Mouse (Mus musculus): ENCODE data around the gene Chsy1. TPM values are rescaled to one million over a fixed set of nuclear protein-coding genes. Genes with fewer than 3 reads are reported as not detected.

Chsy1 gene
- polyA plus RNA-seq, 1 experiment from 2014 or later: 17.7 TPM

GRCm38 (mm10) chr7:66217531-66218094 is 108.3 kb downstream of the Chsy1 start:
- no peak overlapping the region for H3K9ac ChIP-seq (ENCODE audit: low read length)
- no peak overlapping the region for H3K4me2 ChIP-seq (ENCODE audit: low read depth, low read length)
- no peaks in the 10 kb centered on the region for H3K9me3 ChIP-seq (ENCODE audit: control insufficient read depth, low read length)
- H3K4me3 ChIP-seq (ENCODE audit: low read length): no peak overlapping the region
- no peaks in the 10 kb centered on the region for H3K27me3 ChIP-seq (ENCODE audit: control insufficient read depth, insufficient read depth, low read depth, low read length)
- 70% methylated on average over 7 of the region's 7 CpGs for WGBS
- peaks cover 22% of the 10 kb centered on the region for H3K4me1 ChIP-seq (replicated peaks; ENCODE audit: control insufficient read depth, insufficient read depth, low read length)
- H3K36me3 ChIP-seq (ENCODE audit: control insufficient read depth, insufficient read depth, low read length): no peaks in the 10 kb centered on the region
- no peak for ATAC-seq (ENCODE audit: low read depth)
- peak overlapping the region; percentile 92 for H3K27ac ChIP-seq (ENCODE audit: low read length)

- no peak overlapping the region for H3K9ac ChIP-seq (ENCODE audit: low read length)
- H3K9me3 ChIP-seq (ENCODE audit: control insufficient read depth, low read length): no peaks in the 10 kb centered on the region
- peak overlapping the region; percentile 92 for H3K27ac ChIP-seq (ENCODE audit: low read length)
- no peak overlapping the region for H3K4me3 ChIP-seq (ENCODE audit: low read length)
- WGBS: 28% methylated on average over 9 of the region's 9 CpGs
- H3K4me1 ChIP-seq (replicated peaks; ENCODE audit: control insufficient read depth, insufficient read depth, low read length): peaks cover 28% of the 10 kb centered on the region
- H3K36me3 ChIP-seq (ENCODE audit: control insufficient read depth, insufficient read depth, low read length): no peaks in the 10 kb centered on the region
- peak; percentile 92 for ATAC-seq (ENCODE audit: low read depth)
- no peak overlapping the region for H3K4me2 ChIP-seq (ENCODE audit: low read depth, low read length)
- no peaks in the 10 kb centered on the region for H3K27me3 ChIP-seq (ENCODE audit: control insufficient read depth, insufficient read depth, low read depth, low read length)
These were observed 109.1 kb downstream of the Chsy1 start for GRCm38 (mm10) chr7:66218193-66219014.

- Histone ChIP-seq H3K9ac (ENCODE audit: low read length) (no peak overlapping the region), H3K9me3 (ENCODE audit: control insufficient read depth, low read length) (no peaks in the 10 kb centered on the region), H3K4me1 (replicated peaks; ENCODE audit: control insufficient read depth, insufficient read depth, low read length) (peaks cover 29% of the 10 kb centered on the region), H3K27ac (ENCODE audit: low read length) (peak overlapping the region; percentile 92), H3K4me3 (ENCODE audit: low read length) (no peak overlapping the region), H3K27me3 (ENCODE audit: control insufficient read depth, insufficient read depth, low read depth, low read length) (no peaks in the 10 kb centered on the region), H3K36me3 (ENCODE audit: control insufficient read depth, insufficient read depth, low read length) (no peaks in the 10 kb centered on the region), H3K4me2 (ENCODE audit: low read depth, low read length) (no peak overlapping the region)
- WGBS: 77% methylated on average over 4 of the region's 4 CpGs
- ATAC-seq (ENCODE audit: low read depth): no peak
These were observed 109.9 kb downstream of the Chsy1 start for GRCm38 (mm10) chr7:66219028-66219793.

- no peak overlapping the region for H3K27ac ChIP-seq (ENCODE audit: low read length)
- H3K4me2 ChIP-seq (ENCODE audit: low read depth, low read length): no peak overlapping the region
- H3K36me3 ChIP-seq (ENCODE audit: control insufficient read depth, insufficient read depth, low read length): no peaks in the 10 kb centered on the region
- H3K9me3 ChIP-seq (ENCODE audit: control insufficient read depth, low read length): no peaks in the 10 kb centered on the region
- peaks cover 29% of the 10 kb centered on the region for H3K4me1 ChIP-seq (replicated peaks; ENCODE audit: control insufficient read depth, insufficient read depth, low read length)
- WGBS: 67% methylated on average over 4 of the region's 4 CpGs
- ATAC-seq (ENCODE audit: low read depth): no peak
- no peaks in the 10 kb centered on the region for H3K27me3 ChIP-seq (ENCODE audit: control insufficient read depth, insufficient read depth, low read depth, low read length)
- no peak overlapping the region for H3K4me3 ChIP-seq (ENCODE audit: low read length)
- no peak overlapping the region for H3K9ac ChIP-seq (ENCODE audit: low read length)
These were observed 110.5 kb downstream of the Chsy1 start for GRCm38 (mm10) chr7:66219794-66220227.

GRCm38 (mm10) chr7:66222621-66223091 is 113.3 kb downstream of the Chsy1 start:
- no peak overlapping the region for H3K4me3 ChIP-seq (ENCODE audit: low read length)
- H3K4me1 ChIP-seq (replicated peaks; ENCODE audit: control insufficient read depth, insufficient read depth, low read length): peaks cover 24% of the 10 kb centered on the region
- H3K36me3 ChIP-seq (ENCODE audit: control insufficient read depth, insufficient read depth, low read length): no peaks in the 10 kb centered on the region
- no peaks in the 10 kb centered on the region for H3K9me3 ChIP-seq (ENCODE audit: control insufficient read depth, low read length)
- no peaks in the 10 kb centered on the region for H3K27me3 ChIP-seq (ENCODE audit: control insufficient read depth, insufficient read depth, low read depth, low read length)
- peak; percentile 34; the same call in 1 of the 2 replicates for ATAC-seq (ENCODE audit: low read depth)
- 22% methylated on average over 8 of the region's 8 CpGs for WGBS
- H3K9ac ChIP-seq (ENCODE audit: low read length): no peak overlapping the region
- peak overlapping the region; percentile 76 for H3K27ac ChIP-seq (ENCODE audit: low read length)
- H3K4me2 ChIP-seq (ENCODE audit: low read depth, low read length): no peak overlapping the region

Other genes with a start within 250 kb of the Chsy1 start
- 7.4 and 8.5 TPM in 2 replicates for gene Pcsk6, start 247.8 kb upstream of the Chsy1 start, polyA plus RNA-seq (2015; fragmentation: Nextera tagmentation; extraction: Ambion mirVana)
- gene Gm45213, start 65.9 kb upstream of the Chsy1 start, polyA plus RNA-seq (2015; fragmentation: Nextera tagmentation; extraction: Ambion mirVana): not detected in 2 replicates
- gene Snrpa1, start 50.5 kb upstream of the Chsy1 start, polyA plus RNA-seq (2015; fragmentation: Nextera tagmentation; extraction: Ambion mirVana): 153 and 155 TPM in 2 replicates
- 122 and 123 TPM in 2 replicates for gene Selenos, start 29.9 kb upstream of the Chsy1 start, polyA plus RNA-seq (2015; fragmentation: Nextera tagmentation; extraction: Ambion mirVana)

Data from lung, embryonic 16.5 days (tissue).